12 mouse cellular contexts compared by ENCODE assay signal in genomic region chr11:103371222-103371539, GRCm38 (mm10). TPM values are rescaled to one million over a fixed set of nuclear protein-coding genes. Genes with fewer than 3 reads are reported as not detected.
DNase-seq lines count a peak whose midpoint lies in the region; ATAC-seq and TF ChIP-seq lines count a peak whose summit lies in the region.
"Had no signal": no experiment of that assay in that cellular context is flagged by ENCODE, and none has a peak within 500 bp of the region (broad histone marks: within the 10 kb centered on the region; RNA-seq: fewer than 3 reads in every experiment).

No protein-coding gene starts in this region.

- no peak for TF ChIP-seq EP300 in CH12.LX (IDR thresholded peaks at IDR 0.05; ENCODE audit: low read length)

- H3K4me3 ChIP-seq in CH12.LX (replicated peaks in 1 of 3; ENCODE audit: low read depth in 2 of 3, low read length in 2 of 3, poor library complexity in 1 of 3): no peak overlapping the region
- no peak overlapping the region for H3K4me3 ChIP-seq in heart, embryonic 14.5 days (ENCODE audit: control insufficient read depth in 1 of 2, insufficient read depth in 1 of 2, low read depth in 1 of 2, low read length in 2 of 2)
- H3K4me3 ChIP-seq in forebrain, embryonic 15.5 days: no peak overlapping the region
- H3K4me3 ChIP-seq: liver, embryonic 15.5 days; myocyte had no signal

- H3K9ac ChIP-seq in CH12.LX (ENCODE audit: insufficient read depth, low read depth): no peak overlapping the region
- H3K9ac ChIP-seq in heart, embryonic 14.5 days (ENCODE audit: low read length): 0 out of 2 replicates have a peak overlapping the region, but pooled peaks have one; percentile 3
- no peak overlapping the region for H3K9ac ChIP-seq in forebrain, embryonic 15.5 days (replicated peaks)
- H3K9ac ChIP-seq: liver, embryonic 15.5 days had no signal

- peaks cover 30 to 88% of the 10 kb centered on the region in 2 experiments for H3K36me3 ChIP-seq in CH12.LX (replicated peaks in 1 of 2; ENCODE audit: control insufficient read depth in 1 of 2, insufficient read depth in 1 of 2, low read length in 1 of 2)
- peaks cover 55% of the 10 kb centered on the region for H3K36me3 ChIP-seq in heart, embryonic 14.5 days (ENCODE audit: control insufficient read depth, insufficient read depth, low read length)
- peaks cover 35% of the 10 kb centered on the region for H3K36me3 ChIP-seq in forebrain, embryonic 15.5 days

- no peak for ATAC-seq in heart, embryonic 14.5 days (ENCODE audit: insufficient number of reproducible peaks, insufficient read depth, low FRiP score, low read depth)
- no peak for ATAC-seq in erythroblast, adult 5-6 weeks (replicated peaks; ENCODE audit: low FRiP score, poor library complexity, severe bottlenecking)
- no peak for ATAC-seq in forebrain, embryonic 15.5 days (replicated peaks)

- 65% methylated on average over 3 of the region's 3 CpGs for WGBS in heart, embryonic 14.5 days
- 84% methylated on average over 3 of the region's 3 CpGs for WGBS in forebrain, embryonic 15.5 days

- no peaks in the 10 kb centered on the region for H3K79me2 ChIP-seq in CH12.LX (replicated peaks; ENCODE audit: control insufficient read depth, extremely low read depth, insufficient read depth, poor library complexity, severe bottlenecking)

- peak; percentile 59 for DNase-seq in adrenal gland, postnatal 14 days
- no peak for DNase-seq in adrenal gland, adult 18-20 months (ENCODE audit: low spot score in 2 of 2)
- DNase-seq in CH12.LX (ENCODE audit: extremely low read depth): no peak
- peak; percentile 63 for DNase-seq in kidney, postnatal 10 days
- no peak for DNase-seq in T-cell, adult 2 months (ENCODE audit: low spot score)
- DNase-seq: B cell, adult 2 months; right cerebral cortex, adult 18-20 months had no signal

- H3K27me3 ChIP-seq in CH12.LX (replicated peaks): no peaks in the 10 kb centered on the region
- H3K27me3 ChIP-seq in heart, embryonic 14.5 days (ENCODE audit: control insufficient read depth, insufficient read depth, low read length): no peaks in the 10 kb centered on the region
- H3K27me3 ChIP-seq in forebrain, embryonic 15.5 days: no peaks in the 10 kb centered on the region
- H3K27me3 ChIP-seq: liver, embryonic 15.5 days had no signal

- no peak for TF ChIP-seq POLR2A in CH12.LX (IDR thresholded peaks at IDR 0.05; ENCODE audit: low read depth, low read length)

- no peak for TF ChIP-seq CTCF in CH12.LX (conservative IDR thresholded peaks at IDR 0.05 in 1 of 2, IDR thresholded peaks at IDR 0.05 in 1 of 2; ENCODE audit: low read depth in 2 of 2, low read length in 2 of 2)

- dilution Hi-C loops in CH12.LX (cut with MboI; ENCODE audit: extremely low pct_ligation_motif_present, extremely low pct_unique_long_range_greater_than_20kb, low sequenced_read_pairs): no loop called here

- H3K4me1 ChIP-seq in CH12.LX (ENCODE audit: control insufficient read depth in 1 of 2, insufficient read depth in 2 of 2): peaks cover 55 to 82% of the 10 kb centered on the region in 2 experiments
- peaks cover 10 to 11% of the 10 kb centered on the region in 2 experiments; a peak in 3 of 4 replicates for H3K4me1 ChIP-seq in heart, embryonic 14.5 days (ENCODE audit: control insufficient read depth in 2 of 2, insufficient read depth in 2 of 2, low read length in 2 of 2)
- no peaks in the 10 kb centered on the region for H3K4me1 ChIP-seq in forebrain, embryonic 15.5 days
- H3K4me1 ChIP-seq: liver, embryonic 15.5 days had no signal

- in situ Hi-C loops in CH12.LX (cut with MboI; ENCODE audit: low pct_ligation_motif_present, low pct_unique_long_range_greater_than_20kb, low sequenced_read_pairs): no loop called here

- no peak for TF ChIP-seq RAD21 in CH12.LX (IDR thresholded peaks at IDR 0.05; ENCODE audit: low read depth, low read length)

- peak overlapping the region; percentile 67 for H3K27ac ChIP-seq in CH12.LX (ENCODE audit: insufficient read depth, low read depth)
- peak overlapping the region; percentile 77 to 79 for H3K27ac ChIP-seq in heart, embryonic 14.5 days (replicated peaks in 1 of 2; ENCODE audit: control insufficient read depth in 1 of 2, insufficient read depth in 1 of 2, low read depth in 2 of 2, low read length in 2 of 2)
- no peak overlapping the region for H3K27ac ChIP-seq in forebrain, embryonic 15.5 days (replicated peaks)
- H3K27ac ChIP-seq: liver, embryonic 15.5 days had no signal

- H3K9me3 ChIP-seq in CH12.LX (replicated peaks; ENCODE audit: low read length): no peaks in the 10 kb centered on the region
- no peaks in the 10 kb centered on the region for H3K9me3 ChIP-seq in heart, embryonic 14.5 days (ENCODE audit: control insufficient read depth, low read length)
- no peaks in the 10 kb centered on the region for H3K9me3 ChIP-seq in forebrain, embryonic 15.5 days
- H3K9me3 ChIP-seq: liver, embryonic 15.5 days had no signal

- peak overlapping the region; percentile 77; the same call in 1 of the 2 replicates for H3K4me2 ChIP-seq in CH12.LX (ENCODE audit: insufficient read depth, low read depth, poor library complexity, severe bottlenecking)
- no peak overlapping the region for H3K4me2 ChIP-seq in heart, embryonic 14.5 days (ENCODE audit: low read length)
- no peak overlapping the region for H3K4me2 ChIP-seq in forebrain, embryonic 15.5 days (replicated peaks)
- H3K4me2 ChIP-seq: liver, embryonic 15.5 days had no signal

TF ChIP-seq in CH12.LX, 34 proteins besides CTCF, POLR2A, EP300 and RAD21:
- no peak for TF ChIP-seq MXI1 (IDR thresholded peaks at IDR 0.05; ENCODE audit: low read depth, low read length)
- TF ChIP-seq MAX (IDR thresholded peaks at IDR 0.05; ENCODE audit: low read length): peak; percentile 11; the same call in 1 of the 2 replicates
- 0 out of 2 replicates have a peak, but pooled peaks have one; percentile 0 for TF ChIP-seq MYC (IDR thresholded peaks at IDR 0.05; ENCODE audit: low read depth, low read length)
- TF ChIP-seq TBP (conservative IDR thresholded peaks at IDR 0.05; ENCODE audit: low read depth, low read length): 0 out of 2 replicates have a peak, but pooled peaks have one; percentile 19
TF ChIP-seq in CH12.LX: peak in this region for 3.

RNA-seq across cellular contexts. Expression of gene Arhgap27, which starts 7.7 kb away (rescaled TPM):
- 19.3 and 31.5 TPM in 2 replicates for total RNA-seq in adrenal gland, postnatal 14 days (2021)
- 10 to 100 TPM; 12.4 to 13.1 TPM for total RNA-seq in adrenal gland, adult 18-20 months (2021)
- total RNA-seq in CH12.LX (2012; rRNA removed): 24.4 and 26.1 TPM in 2 replicates
- total RNA-seq in CH12.LX (2014; rRNA removed): 11.4 and 11.8 TPM in 2 replicates
- polyA plus RNA-seq in CH12.LX (2012; ENCODE audit: insufficient read length, low read depth): 26.7 and 30.9 TPM in 2 replicates
- 5.6 and 6.5 TPM in 2 replicates for polyA plus RNA-seq in heart, embryonic 14.5 days (2014; fragmentation: Nextera tagmentation; extraction: Ambion mirVana)
- total RNA-seq in erythroblast, adult 5-6 weeks (2015; ENCODE audit: low replicate concordance): 5.6 and 7.9 TPM in 2 replicates
- total RNA-seq in erythroblast, adult 5-6 weeks (2017; ENCODE audit: low replicate concordance): 4.9 and 5.7 TPM in 2 replicates
- polyA plus RNA-seq in forebrain, embryonic 15.5 days (2015; fragmentation: Nextera tagmentation; extraction: Ambion mirVana): 2.5 and 3.0 TPM in 2 replicates

RNA-seq across cellular contexts. Expression of gene Plekhm1, which starts 41.3 kb away (rescaled TPM):
- total RNA-seq in adrenal gland, postnatal 14 days (2021): 17.4 and 19.6 TPM in 2 replicates
- total RNA-seq in adrenal gland, adult 18-20 months (2021): 10 to 100 TPM; 21.3 to 22.2 TPM
- total RNA-seq in CH12.LX (2012; rRNA removed) (5.3 and 5.4 TPM in 2 replicates), CH12.LX (2014; rRNA removed) (2.7 and 3.5 TPM in 2 replicates)
- polyA plus RNA-seq in CH12.LX (2012; ENCODE audit: insufficient read length, low read depth): 18.3 and 23.2 TPM in 2 replicates
- polyA plus RNA-seq in heart, embryonic 14.5 days (2014; fragmentation: Nextera tagmentation; extraction: Ambion mirVana): 6.3 and 6.5 TPM in 2 replicates
- 27.9 and 36.4 TPM in 2 replicates for total RNA-seq in erythroblast, adult 5-6 weeks (2015; ENCODE audit: low replicate concordance)
- 25.6 and 25.7 TPM in 2 replicates for total RNA-seq in erythroblast, adult 5-6 weeks (2017; ENCODE audit: low replicate concordance)
- 8.8 and 8.9 TPM in 2 replicates for polyA plus RNA-seq in forebrain, embryonic 15.5 days (2015; fragmentation: Nextera tagmentation; extraction: Ambion mirVana)

Comparison
In these comparisons a context has a peak if more than half of its experiments do, and no peak if none do; other contexts are left out.
1. DNase-seq: peak in adrenal gland, postnatal 14 days (single experiment) and kidney, postnatal 10 days (single experiment); none in adrenal gland, adult 18-20 months (0 of 2), CH12.LX (single experiment) and T-cell, adult 2 months (single experiment).